Mouse (Mus musculus): ENCODE results near the gene Zbtb46.

Zbtb46 gene

GRCm38 (mm10) chr2:181363946-181364345 is 95.3 kb downstream of the Zbtb46 start:
- DNase-seq = no peak

GRCm38 (mm10) chr2:181356780-181357179 is 102.4 kb downstream of the Zbtb46 start:
- DNase-seq = no peak

GRCm38 (mm10) chr2:181342766-181343165 is 116.5 kb downstream of the Zbtb46 start:
- no peak for DNase-seq

- DNase-seq = no peak
These were observed 118.8 kb downstream of the Zbtb46 start for GRCm38 (mm10) chr2:181340426-181340825.
